Mouse (Mus musculus) bone marrow, adult 2 months (tissue): ENCODE results near the gene Itgb1bp1. TPM values are rescaled to one million over a fixed set of nuclear protein-coding genes. Genes with fewer than 3 reads are reported as not detected.

Experiments used
- H3K27ac ChIP-seq: fragments of 200-500 bp; 2 replicates; pipeline ENCODE4 v1.5.1; 2012; ENCODE audit warnings: low read depth, mild to moderate bottlenecking, control low read depth, inconsistent platforms, low read length; ENCODE audit not compliant: control insufficient read depth, poor library complexity, insufficient read depth
- H3K4me1 ChIP-seq: fragments of 200-500 bp; 2 replicates; pipeline ENCODE4 v1.6.1; 2011; ENCODE audit warnings: low read length; ENCODE audit not compliant: control insufficient read depth, insufficient read depth
- H3K4me3 ChIP-seq: fragments of 200-500 bp; replicated peaks from 2 replicates; pipeline ENCODE3; 2011; ENCODE audit warnings: mild to moderate bottlenecking, low read depth, low read length, control low read depth; ENCODE audit not compliant: control insufficient read depth
- CTCF ChIP-seq: fragments of 200-500 bp; IDR thresholded peaks from 2 replicates; pipeline ENCODE4 v1.5.1; 2011; ENCODE audit warnings: low read length, control low read depth; ENCODE audit not compliant: control insufficient read depth, insufficient read depth
- POLR2A ChIP-seq: fragments of 200-500 bp; IDR thresholded peaks from 2 replicates; pipeline ENCODE4 v1.6.1; 2011; ENCODE audit warnings: low read depth, mild to moderate bottlenecking, control low read depth, low read length, borderline replicate concordance; ENCODE audit not compliant: control insufficient read depth
- WGBS: fragments of 180-500 bp; shearing (Covaris S2); methylation state at CpG from one replicate; pipeline ENCODE4 v1.1.7; 2018; 5-methylcytosine and 5-hydroxymethylcytosine counted together
- polyA plus RNA-seq: library from polyadenylated mRNA; stranded (reverse); fragments of >200 nt; gene quantifications from 2 replicates; pipeline ENCODE4 v1.2.4, GENCODE M21; 2011; ENCODE audit warnings: low replicate concordance; ENCODE audit not compliant: missing spikeins, insufficient read depth, insufficient read length

Gene Itgb1bp1
- polyA plus RNA-seq, 1 experiment = 45.6 TPM

GRCm38 (mm10) chr12:21247711-21248392 is 38.2 kb downstream of the Itgb1bp1 start:
- TF ChIP-seq POLR2A = no peak
- no peak for TF ChIP-seq CTCF
- 85% methylated on average over 7 of the region's 7 CpGs for WGBS
- H3K4me3 ChIP-seq = no peak overlapping the region
- H3K4me1 ChIP-seq = no peaks in the 10 kb centered on the region
- no peak overlapping the region for H3K27ac ChIP-seq

- TF ChIP-seq CTCF (no peak), POLR2A (no peak)
- WGBS = 91% methylated on average over 11 of the region's 11 CpGs
- Histone ChIP-seq H3K4me3 (no peak overlapping the region), H3K4me1 (no peaks in the 10 kb centered on the region), H3K27ac (no peak overlapping the region)
Measured at GRCm38 (mm10) chr12:21244375-21244960, 41.6 kb downstream of the Itgb1bp1 start.

GRCm38 (mm10) chr12:21241965-21242364 is 44.1 kb downstream of the Itgb1bp1 start:
- no peak overlapping the region for H3K4me3 ChIP-seq
- no peaks in the 10 kb centered on the region for H3K4me1 ChIP-seq
- no peak overlapping the region for H3K27ac ChIP-seq
- TF ChIP-seq POLR2A (no peak), CTCF (no peak)
- 80% methylated on average over 3 of the region's 3 CpGs for WGBS

- Histone ChIP-seq H3K4me1 (no peaks in the 10 kb centered on the region; the same call in 1 of the 2 replicates), H3K27ac (no peak overlapping the region), H3K4me3 (no peak overlapping the region)
- 28% methylated on average over 2 of the region's 2 CpGs for WGBS
- TF ChIP-seq POLR2A = no peak
Measured at GRCm38 (mm10) chr12:21234560-21234959, 51.5 kb downstream of the Itgb1bp1 start.

GRCm38 (mm10) chr12:21233727-21234126 is 52.4 kb downstream of the Itgb1bp1 start:
- 45% methylated on average over 7 of the region's 7 CpGs for WGBS
- TF ChIP-seq POLR2A (no peak), CTCF (no peak)
- Histone ChIP-seq H3K4me3 (no peak overlapping the region), H3K27ac (no peak overlapping the region), H3K4me1 (no peaks in the 10 kb centered on the region; the same call in 1 of the 2 replicates)

GRCm38 (mm10) chr12:21229076-21229918 is 56.8 kb downstream of the Itgb1bp1 start:
- H3K4me1 ChIP-seq = peaks cover 3% of the 10 kb centered on the region
- TF ChIP-seq CTCF (no peak), POLR2A (no peak)
- H3K27ac ChIP-seq = no peak overlapping the region
- WGBS = 73% methylated on average over 17 of the region's 17 CpGs
- H3K4me3 ChIP-seq = no peak overlapping the region

GRCm38 (mm10) chr12:21228650-21229049 is 57.4 kb downstream of the Itgb1bp1 start:
- WGBS = 31% methylated on average over 4 of the region's 4 CpGs
- no peak for TF ChIP-seq POLR2A
- no peak for TF ChIP-seq CTCF
- peaks cover 3% of the 10 kb centered on the region for H3K4me1 ChIP-seq
- no peak overlapping the region for H3K27ac ChIP-seq
- no peak overlapping the region for H3K4me3 ChIP-seq
